Mouse (Mus musculus) adrenal gland, adult (tissue): Measurements from ENCODE around the gene Gm8206.
"Not testable (repeated sequence)": the region's sequence is repeated elsewhere in the genome, so short reads cannot be mapped to it uniquely, and the experiment has no call there.

Experiments used
- DNase-seq, 2 experiments: peaks; one replicate each; pipeline ENCODE4 v3.0.0; 2022 to 2023; ENCODE audit warnings: low spot score in 1 of 2; ENCODE audit not compliant: inconsistent age in 2 of 2

Gm8206 gene

GRCm38 (mm10) chr14:6093842-6094241 is at the start of gene Gm8206:
Gene Gm8206, minus strand, starts transcription at chr14:6093942.
- DNase-seq = not testable (repeated sequence)

DNA sequence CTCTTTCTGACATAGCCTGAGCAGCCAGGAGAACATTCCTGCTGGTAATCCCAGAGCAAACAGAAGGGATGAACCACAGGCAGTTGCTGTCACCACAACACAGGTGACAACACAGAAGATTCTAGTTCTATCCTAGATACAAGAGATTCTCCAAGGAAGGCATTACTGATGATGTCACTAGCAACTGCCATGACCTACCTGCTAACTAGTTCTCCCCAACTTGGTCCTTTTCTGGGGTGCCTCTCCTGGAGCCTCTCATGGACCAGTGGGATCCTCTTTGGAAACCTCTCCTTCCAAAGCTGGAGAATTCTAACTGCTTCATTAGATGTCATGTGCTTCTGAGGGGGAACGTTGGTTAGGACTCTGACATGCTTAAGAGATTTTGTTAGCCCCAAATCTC is 32.0 kb upstream of the Gm8206 start, which contains the start of gene Gm3476:
TSS of gene Gm3476 (minus strand) at position 101 of the 400 bp plus-strand sequence.
- not testable (repeated sequence) for DNase-seq

DNA sequence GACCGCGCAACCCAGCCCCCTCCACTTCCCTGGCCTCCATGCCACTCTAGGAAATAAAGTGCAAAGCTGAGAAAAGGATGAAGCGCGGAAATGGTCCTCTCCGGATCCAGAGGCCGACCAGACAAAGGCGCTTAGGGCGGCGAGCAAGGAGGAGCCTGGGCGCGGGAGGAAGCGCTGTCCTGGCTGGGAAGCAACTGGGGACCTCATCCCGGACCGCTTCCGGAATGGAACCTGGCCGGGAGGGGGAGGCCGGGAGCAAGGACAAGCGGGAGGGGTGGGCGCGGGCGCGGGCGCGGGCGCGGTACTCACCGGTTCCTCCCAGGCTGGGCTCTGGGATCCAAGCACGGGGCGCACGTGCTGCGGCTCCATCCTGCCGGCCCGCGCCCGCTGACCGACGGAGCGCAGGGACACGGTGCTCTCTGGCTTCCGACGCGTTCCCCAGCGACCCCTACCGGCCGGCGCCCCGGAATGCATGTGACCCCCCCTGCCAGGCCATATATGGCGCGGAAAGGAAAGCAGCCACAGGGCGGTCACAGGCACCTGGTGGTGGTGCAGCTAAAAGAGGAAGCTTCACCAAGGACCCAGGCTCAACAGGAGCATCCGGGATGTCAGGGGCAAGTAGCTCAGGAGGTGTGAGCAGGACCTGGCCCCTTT is 14.7 kb upstream of the Gm8206 start, which contains the start of gene Gm3468:
TSS of gene Gm3468 (minus strand) at position 394 of the 654 bp plus-strand sequence.
- peak; percentile 23 to 63 for DNase-seq

DNA sequence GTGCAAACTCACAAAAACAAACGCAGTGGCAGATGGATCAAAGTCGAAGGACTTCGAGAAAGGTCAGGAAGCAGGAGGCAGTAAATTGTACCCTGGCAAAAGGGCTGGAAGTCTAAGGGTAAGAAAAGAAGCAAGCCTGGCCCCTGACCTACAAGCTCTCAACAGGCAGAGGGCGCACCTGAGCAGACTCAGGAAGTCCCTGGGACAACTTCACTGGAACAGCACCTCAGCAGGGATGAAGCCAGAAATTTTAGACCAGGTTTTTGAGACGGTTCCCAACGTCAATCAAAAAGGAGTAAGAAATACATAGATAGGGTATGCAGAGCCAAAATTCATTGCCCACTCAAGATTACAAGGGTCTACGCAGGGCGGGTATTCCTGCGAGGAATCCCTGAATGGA is 13.8 kb upstream of the Gm8206 start:
- peak; percentile 1 to 21 for DNase-seq

DNA sequence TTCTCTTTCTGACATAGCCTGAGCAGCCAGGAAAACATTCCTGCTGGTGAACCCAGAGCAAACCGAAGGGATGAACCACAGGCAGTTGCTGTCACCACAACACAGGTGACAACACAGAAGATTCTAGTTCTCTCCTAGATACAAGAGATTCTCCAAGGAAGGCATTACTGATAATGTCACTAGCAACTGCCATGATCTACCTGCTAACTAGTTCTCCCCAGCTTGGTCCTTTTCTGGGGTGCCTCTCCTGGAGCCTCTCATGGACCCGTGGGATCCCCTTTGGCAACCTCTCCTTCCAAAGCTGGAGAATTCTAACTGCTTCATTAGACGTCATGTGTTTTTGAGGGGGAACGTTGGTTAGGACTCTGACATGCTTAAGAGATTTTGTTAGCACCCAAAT is 35.6 kb downstream of the Gm8206 start, which contains the start of gene Gm6337:
TSS of gene Gm6337 (minus strand) at position 101 of the 400 bp plus-strand sequence.
- DNase-seq = not testable (repeated sequence)

- peak in 1 of 2 experiments; percentile 29 for DNase-seq
Observed at GRCm38 (mm10) chr14:5987136-5987535, 106.6 kb downstream of the Gm8206 start.

- DNase-seq = not testable (repeated sequence)
Observed at GRCm38 (mm10) chr14:5979037-5979436, 114.7 kb downstream of the Gm8206 start, which contains the start of gene Gm3453. Gene Gm3453, minus strand, starts transcription at chr14:5979137.
